Mouse (Mus musculus) MN1 (cell line): ENCODE data around the gene Slc46a1.

Experiments used
- DNase-seq: peaks from one replicate; pipeline ENCODE4 v3.0.0-alpha.2; 2016; ENCODE audit warnings: low spot score

The Slc46a1 gene

GRCm38 (mm10) chr11:78502909-78503650 lies 37.6 kb downstream of the Slc46a1 start, which contains the start of gene Sebox:
Gene Sebox (plus strand): TSS chr11:78503447.
- peak; percentile 20 for DNase-seq

- no peak for DNase-seq
Observed at GRCm38 (mm10) chr11:78505430-78505829, 39.9 kb downstream of the Slc46a1 start.

- peak; percentile 35 for DNase-seq
Observed at GRCm38 (mm10) chr11:78509148-78509547, 43.7 kb downstream of the Slc46a1 start.

- peak; percentile 94 for DNase-seq
Observed at GRCm38 (mm10) chr11:78512025-78512957, 46.8 kb downstream of the Slc46a1 start, which contains the start of the genes Tmem199 and Poldip2. Gene Tmem199 (minus strand): TSS chr11:78512172. Gene Poldip2 (plus strand): TSS chr11:78512193.

DNA sequence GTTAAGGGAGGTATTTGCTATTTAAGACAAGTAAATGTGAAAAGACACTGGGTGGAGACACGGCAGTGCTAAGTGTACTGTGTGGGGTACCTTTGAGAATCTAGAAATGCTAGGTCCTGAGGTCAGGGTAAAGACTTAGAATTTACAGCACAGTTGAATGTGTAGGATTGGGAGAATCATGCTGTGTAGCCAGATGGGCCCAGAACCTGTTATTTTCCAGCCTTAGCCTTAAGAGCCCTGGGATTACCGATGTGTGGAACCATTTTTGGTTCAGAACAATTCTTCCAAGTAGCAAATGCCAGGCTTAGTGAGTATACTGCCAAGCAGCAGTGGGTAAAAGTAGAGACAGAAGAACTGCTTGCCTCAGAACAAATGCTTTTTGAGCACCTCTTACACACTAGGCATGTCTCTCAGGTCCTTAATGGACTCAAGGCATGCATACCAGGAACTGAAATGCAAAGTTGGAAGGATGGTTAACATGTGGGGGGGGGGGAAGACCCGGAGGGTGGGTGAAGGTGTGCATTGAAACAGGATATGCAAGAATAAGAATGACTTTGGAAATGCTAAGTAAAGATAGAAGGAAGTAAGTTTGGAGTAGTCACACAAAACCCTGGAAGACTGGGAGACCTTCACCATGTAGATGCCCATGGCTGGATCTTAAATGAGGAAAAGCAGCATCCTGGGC lies 47.8 kb downstream of the Slc46a1 start:
- DNase-seq: no peak

- no peak for DNase-seq
Observed at GRCm38 (mm10) chr11:78515549-78516325, 50.2 kb downstream of the Slc46a1 start.

DNA sequence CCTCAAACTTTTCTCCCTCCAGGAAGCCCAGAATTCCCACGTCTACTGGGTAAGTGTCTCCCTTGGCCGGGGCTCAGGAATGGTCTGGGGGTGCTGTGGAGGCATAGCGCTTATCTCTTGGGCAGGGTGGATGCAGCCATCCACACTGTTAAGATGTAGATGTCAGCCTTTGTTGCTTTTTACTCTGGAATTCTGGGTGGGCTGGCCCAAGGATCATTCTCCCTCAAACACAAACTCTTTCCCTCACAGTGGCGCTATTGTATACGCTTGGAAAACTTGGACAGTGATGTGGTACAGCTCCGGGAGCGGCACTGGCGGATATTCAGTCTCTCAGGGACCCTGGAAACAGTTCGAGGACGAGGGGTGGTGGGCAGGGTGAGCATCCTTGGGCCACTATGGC lies 53.4 kb downstream of the Slc46a1 start:
- no peak for DNase-seq
